Mouse (Mus musculus) T-cell, adult 2 months (primary cell): ENCODE results near the gene Vdac1.
"Not testable (repeated sequence)": the region's sequence is repeated elsewhere in the genome, so short reads cannot be mapped to it uniquely, and the experiment has no call there.

ENCODE experiments used
- DNase-seq: peaks from one replicate; pipeline ENCODE4 v3.0.0; 2022; ENCODE audit warnings: low spot score

The Vdac1 gene

DNA sequence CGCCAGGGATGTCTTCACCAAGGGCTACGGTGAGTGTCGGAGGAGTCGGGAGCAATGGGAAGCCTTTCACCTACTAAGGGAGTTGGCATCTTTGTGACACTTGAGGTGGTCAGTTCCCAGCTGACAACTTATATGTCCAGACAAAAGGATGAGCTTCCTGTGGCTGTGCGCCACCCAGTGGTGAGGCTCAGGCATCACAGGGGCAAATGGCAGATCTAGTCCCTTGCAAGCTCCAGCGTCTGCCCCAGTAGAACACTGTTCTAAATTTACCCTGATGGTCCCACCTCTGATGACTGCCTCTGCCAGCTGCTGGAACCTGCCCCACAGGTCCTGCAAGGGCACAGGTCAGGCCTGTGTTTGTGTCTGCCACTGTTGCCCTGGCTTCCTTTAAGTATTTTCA, 13.7 kb downstream of the Vdac1 start:
- DNase-seq, result peak; percentile 52

DNA sequence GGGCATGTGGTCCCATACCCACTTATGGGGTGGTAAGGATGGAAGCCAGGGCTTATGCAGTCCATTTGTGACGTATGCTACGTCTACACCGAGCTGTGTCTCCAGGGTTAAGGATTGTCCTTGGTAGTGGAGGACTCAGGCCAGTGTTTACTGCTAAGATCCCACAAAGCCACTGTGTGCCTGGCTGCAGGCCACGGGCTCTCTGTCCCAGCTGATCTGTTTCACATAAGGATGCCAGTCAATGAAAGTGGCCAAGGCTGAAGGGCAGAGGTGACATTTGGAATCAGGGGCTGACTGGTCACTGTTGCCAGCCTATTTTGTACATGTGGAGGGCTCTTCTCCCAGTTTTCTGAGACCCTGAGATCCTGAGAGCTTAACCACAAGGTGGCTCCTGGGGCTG, 16.9 kb downstream of the Vdac1 start:
- DNase-seq, result no peak

GRCm38 (mm10) chr11:52379241-52379640, 18.6 kb downstream of the Vdac1 start:
- DNase-seq, result no peak

DNA sequence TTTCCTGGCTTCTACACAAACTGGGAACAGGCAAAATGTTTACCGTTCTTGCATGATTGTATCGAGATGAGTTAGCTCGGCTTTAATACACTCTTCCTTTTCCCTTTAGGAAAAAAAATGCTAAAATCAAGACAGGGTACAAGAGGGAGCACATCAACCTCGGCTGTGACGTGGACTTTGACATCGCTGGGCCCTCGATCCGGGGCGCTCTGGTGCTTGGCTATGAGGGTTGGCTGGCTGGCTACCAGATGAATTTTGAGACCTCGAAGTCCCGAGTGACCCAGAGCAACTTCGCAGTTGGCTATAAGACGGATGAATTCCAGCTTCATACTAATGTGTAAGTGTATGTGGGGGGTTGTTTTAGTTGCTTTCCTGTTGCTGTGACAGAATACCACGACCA, 23.1 kb downstream of the Vdac1 start:
- no peak for DNase-seq

DNA sequence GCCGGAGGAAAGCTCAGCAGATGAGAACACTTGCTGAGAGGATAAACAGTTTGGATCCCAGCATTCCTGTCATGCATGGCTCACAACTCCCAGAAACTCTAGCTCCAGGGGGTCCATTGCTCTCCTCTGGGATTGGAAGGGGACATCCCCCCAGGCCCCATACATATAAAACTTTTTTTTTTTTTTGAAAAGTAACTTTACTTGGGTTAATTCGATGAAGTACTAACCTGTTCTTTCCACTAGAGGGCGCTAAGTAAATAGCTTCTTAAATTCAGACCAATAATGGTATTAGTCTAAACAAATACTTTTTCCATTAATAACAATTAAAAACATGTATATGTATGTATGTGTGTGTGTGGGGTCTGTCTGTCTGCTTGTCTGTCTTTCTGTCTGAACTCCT, 24.0 kb downstream of the Vdac1 start:
- DNase-seq, result no peak

DNA sequence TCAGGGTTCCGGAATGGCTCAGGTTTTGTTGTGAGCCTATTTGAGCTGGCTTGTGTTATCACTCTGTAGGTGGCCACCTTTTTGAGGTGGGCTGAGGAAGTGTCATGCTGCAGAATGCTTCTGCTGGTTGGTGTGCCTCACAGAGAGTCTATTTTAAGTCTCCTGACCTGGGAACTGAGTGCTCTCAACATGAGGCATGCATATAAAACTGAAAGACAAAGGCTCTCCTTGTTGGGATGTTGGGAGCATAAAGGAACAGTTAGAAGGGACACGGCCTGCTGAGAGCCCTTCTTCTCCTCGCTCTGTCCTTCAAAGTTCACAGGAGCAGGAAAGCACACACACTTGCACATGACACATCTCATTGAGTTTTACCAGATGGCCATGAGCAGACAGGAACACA, 26.2 kb downstream of the Vdac1 start:
- no peak for DNase-seq

DNA sequence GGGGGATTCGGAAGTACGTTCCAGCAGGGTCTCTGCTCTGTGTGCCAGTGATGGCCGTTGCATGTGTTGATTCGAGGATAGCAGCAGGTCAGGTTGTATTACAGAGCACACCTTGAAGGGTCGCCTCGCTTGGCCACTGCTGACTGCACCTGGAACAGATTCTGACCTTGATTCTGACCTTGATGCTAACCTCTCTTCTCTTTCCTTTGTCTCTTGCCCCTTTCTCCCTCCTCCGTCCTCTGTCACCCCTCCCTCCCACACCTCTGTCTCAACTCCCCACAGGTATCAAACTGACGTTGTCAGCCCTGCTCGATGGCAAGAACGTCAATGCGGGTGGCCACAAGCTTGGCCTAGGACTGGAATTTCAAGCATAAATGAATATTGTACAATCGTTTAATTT, 27.5 kb downstream of the Vdac1 start:
- no peak for DNase-seq

DNA sequence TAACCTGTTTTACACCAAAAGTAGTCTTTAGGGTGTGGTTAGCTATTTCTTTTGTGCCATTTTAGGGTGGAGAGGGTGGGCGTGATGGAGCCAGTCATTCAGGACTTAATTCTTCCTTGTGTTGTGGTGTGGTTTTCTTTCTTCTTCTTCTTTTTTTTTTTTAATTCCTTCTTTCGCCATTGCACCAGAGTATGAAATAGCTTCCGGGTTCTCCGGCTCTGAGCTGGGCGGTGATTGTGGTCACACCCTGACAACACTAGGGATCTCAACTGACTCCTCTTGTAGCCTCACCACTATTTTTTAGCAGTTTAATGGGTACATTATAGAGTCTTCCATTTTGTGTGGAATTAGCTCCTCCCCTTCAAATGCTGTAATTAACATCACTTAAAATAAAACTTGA, 28.3 kb downstream of the Vdac1 start:
- DNase-seq, result not testable (repeated sequence)

DNA sequence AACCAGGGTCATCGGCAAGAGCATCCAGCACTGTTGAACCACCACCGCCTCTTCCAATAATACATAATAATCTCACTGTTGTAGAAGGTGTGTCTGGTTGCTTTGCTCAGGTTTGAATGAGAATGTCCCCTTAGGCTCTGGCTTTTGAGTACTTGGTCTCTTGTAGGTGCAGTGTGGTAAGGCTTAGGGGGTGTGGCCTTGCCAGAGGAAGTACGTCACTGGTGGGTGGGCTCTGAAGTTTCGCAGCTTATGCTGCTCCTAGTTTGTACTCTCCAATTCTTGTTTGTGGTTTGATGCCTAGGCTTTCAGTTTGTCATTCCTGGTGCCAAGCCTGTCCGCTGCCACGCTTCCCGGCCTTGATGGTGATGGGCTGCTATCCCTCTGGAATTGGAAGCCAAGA, 29.3 kb downstream of the Vdac1 start:
- DNase-seq, result no peak

- no peak for DNase-seq
Measured at GRCm38 (mm10) chr11:52394494-52394893, 33.8 kb downstream of the Vdac1 start.

DNA sequence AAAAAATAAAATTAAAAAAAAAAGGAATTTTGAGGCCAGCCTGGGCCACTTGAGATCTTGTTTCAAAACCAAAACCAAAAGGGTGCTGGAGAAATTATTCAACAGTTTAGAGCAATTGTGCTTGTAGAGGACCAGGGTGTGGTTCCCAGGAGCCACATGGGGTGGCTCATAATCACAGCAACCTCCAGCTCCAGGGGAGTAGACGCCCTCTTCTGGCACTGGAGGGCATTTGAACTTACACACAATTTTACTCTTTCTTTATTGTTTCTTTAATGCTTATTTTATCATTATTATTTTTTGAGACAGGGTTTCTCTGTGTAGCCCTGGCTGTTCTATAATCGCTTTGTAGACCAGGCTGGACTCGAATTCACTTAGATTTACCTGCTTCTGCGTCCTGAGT, 34.7 kb downstream of the Vdac1 start:
- peak; percentile 31 for DNase-seq

DNA sequence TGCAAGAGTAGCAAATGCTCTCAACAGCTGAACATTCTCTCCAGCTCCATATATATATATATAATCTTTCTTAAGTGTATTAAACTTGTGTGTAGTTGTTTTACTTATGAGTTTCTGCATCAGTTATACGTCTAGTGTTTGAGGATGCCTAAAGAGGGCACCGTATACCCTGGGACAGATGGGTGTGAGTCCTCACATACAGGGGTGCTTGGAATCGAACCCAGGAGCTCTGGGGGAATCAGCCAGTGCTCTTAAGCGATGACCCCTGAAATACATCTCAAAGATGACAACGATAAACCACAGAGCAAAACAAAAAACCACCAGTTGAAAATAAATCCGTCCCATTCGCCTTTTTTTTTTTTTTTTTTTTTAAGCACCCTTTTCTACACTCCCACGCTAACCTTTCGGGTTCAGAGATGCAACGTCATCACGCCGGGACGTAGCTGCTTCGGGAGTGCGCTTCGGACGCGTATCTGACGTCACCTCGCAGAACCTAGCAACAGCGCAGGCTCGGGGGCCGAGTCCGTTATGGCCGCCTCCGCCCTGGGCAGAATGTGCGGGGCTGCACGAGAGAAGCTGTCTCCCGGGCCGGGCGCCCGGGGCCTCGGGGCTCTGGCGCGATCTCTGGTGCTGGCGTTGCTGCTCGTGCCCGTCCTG, 35.4 kb downstream of the Vdac1 start, which contains the start of gene 9530068E07Rik:
TSS of gene 9530068E07Rik (plus strand) at position 489 of the 657 bp plus-strand sequence.
- DNase-seq, result peak; percentile 93

DNA sequence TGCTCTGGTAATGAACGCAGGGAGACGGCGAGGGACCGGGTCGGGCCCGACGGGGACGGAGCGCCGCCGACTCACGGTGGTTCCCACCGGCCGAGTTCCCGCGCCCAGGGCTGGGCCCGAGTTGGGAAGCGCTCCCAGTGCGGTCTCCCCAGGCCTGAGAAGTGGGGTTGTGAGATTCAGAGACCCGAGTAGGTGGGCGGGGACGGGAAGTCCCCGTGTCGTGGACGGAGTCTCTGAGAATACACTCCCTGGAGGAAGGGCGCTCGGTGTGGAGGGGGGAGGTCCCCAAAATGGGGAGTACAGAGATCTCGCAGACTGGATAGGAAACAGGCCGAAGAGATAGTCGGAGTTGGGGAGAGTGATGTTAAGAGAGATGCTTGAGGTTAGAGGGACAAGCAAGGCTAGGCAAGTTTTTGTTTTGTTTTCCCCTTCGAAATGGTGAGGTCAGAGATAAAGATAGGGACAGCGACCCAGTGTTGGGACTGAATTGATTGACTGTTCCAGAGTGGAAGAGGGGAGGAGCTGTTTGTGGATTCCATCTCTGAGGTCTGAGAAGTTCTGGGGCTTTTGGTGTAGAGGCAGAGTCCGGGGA, 36.0 kb downstream of the Vdac1 start:
- DNase-seq, result peak; percentile 69

GRCm38 (mm10) chr11:52397385-52397987, 36.8 kb downstream of the Vdac1 start:
- DNase-seq, result peak; percentile 47

DNA sequence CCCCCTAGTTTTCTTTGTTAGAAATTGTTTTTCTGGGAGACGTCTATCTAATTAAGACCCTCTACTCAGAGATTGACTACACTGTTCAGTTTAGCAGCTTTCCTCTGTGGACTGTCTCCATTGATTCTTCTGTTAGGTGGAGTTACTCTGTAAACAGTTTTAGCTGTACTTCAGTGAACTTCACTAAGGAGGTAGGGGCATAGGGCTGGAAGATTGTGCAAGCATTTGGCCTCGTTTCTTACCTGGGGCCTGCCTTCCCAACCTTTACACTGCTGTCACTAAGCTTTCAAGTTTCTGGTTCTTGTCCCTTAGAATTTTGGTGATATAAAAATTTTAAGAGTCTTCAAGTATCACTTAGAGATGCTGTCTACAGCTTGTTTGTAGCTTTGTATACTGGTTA, 40.8 kb downstream of the Vdac1 start:
- no peak for DNase-seq

DNA sequence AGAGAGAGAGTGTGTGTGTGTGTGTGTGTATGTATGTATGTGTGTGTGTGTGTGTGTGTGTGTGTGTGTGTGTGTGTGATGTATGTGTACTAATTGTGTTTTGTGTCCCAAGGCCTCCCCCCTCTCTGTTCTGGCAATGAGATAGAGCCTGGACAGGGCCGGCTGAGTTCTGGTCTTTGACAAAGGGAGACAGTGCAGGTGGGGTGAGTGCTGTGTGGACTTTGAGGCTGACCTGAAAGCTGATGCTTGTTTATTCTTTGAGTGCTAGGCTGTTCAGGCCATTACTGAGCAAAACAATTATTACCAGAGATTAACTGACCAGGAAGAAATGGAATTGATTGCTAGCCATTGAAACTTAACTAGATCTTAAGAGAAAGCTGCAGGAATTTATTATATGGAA, 41.9 kb downstream of the Vdac1 start:
- no peak for DNase-seq

DNA sequence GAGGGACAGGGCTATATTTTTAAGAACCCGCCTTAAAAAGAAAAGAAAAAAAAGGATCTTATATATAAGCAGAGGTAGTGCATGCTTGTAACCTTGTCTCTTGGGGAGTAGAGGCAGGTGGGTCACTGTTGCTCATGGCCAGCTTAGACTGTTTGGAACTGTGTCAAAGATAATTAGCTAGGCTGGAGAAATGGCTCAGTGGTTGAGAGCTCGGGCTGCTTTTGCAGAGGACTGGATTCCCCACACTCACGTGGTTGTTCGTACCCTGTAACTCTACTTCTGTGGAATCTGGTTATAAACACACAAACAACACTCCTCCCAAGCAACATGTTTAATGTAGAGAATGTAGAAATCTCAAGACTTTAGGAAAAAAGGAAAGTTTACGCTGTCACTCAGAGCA, 43.5 kb downstream of the Vdac1 start:
- DNase-seq, result no peak

GRCm38 (mm10) chr11:52405196-52405688, 44.6 kb downstream of the Vdac1 start:
- DNase-seq, result no peak

- DNase-seq, result no peak
Measured at GRCm38 (mm10) chr11:52409316-52409715, 48.7 kb downstream of the Vdac1 start.

GRCm38 (mm10) chr11:52418358-52418757, 57.7 kb downstream of the Vdac1 start:
- DNase-seq, result no peak

GRCm38 (mm10) chr11:52419246-52419645, 58.6 kb downstream of the Vdac1 start:
- DNase-seq, result peak; percentile 47

GRCm38 (mm10) chr11:52419861-52420260, 59.2 kb downstream of the Vdac1 start:
- DNase-seq, result no peak

DNA sequence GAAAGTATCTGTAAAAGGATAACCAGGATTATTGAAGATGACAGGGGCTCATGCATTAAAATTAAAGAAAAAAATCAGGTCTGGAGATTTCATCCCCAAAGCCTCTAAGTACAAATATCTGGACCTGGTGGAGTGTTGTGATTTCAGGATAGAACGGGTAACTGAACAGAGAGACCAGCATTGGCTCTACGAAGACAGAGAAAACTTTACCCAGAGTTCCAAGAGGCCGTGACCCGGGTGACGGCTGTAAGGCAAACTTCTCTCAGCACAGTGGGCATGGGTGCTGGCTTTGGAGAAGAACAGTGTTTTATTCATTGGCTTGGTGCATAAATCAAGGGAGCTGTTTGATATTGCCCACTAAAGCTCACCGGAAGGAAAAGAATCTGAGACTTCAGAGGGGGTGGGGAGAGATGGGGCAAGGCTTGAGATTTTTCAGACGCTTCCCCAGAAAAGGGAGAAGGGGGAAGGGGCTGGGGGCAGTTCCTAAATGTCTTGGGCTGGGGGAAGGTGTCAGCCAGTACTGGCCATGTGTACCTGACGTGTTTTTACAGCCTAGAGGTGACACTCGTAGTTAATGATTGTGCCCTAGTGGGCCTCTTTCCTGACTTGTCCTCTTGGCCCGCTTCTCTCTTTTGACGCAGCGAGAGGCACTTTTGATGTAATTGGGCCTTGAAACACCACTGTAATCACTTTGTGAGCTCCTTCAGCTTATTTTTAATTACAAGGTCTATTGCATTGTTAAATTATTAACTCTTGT, 59.8 kb downstream of the Vdac1 start:
- no peak for DNase-seq
